Mouse (Mus musculus) gastrocnemius, postnatal 10 days (tissue): ENCODE data around the gene Itgb8. TPM values are rescaled to one million over a fixed set of nuclear protein-coding genes. Genes with fewer than 3 reads are reported as not detected.

ENCODE experiments used
- DNase-seq: peaks from one replicate; pipeline ENCODE4 v3.0.0; 2021; ENCODE audit warnings: mixed read lengths
- long read RNA-seq, 2 experiments: library from polyadenylated mRNA; stranded (forward); transcript quantifications; one replicate each; pipeline ENCODE4 v2.0.0; 2021
- total RNA-seq, 2 experiments: library from RNA; stranded (reverse); gene quantifications; 2 replicates each; pipeline ENCODE4 v1.2.3; 2021

Itgb8 gene
- total RNA-seq, result 1 to 10 TPM; 3.6 to 4.0 TPM
- long read RNA-seq, experiment 1, full-length matches to known transcripts, result 1 of 1 reads
- long read RNA-seq, experiment 1, partial matches to known transcripts, result 0 of 1 reads
- long read RNA-seq, experiment 1, other reads (novel, unspliced or antisense), result 0 of 1 reads
- long read RNA-seq, experiment 2, full-length matches to known transcripts, result 1 of 2 reads
- long read RNA-seq, experiment 2, partial matches to known transcripts, result 0 of 2 reads
- long read RNA-seq, experiment 2, other reads (novel, unspliced or antisense), result 1 of 2 reads

GRCm38 (mm10) chr12:119238696-119239415 is at the start of gene Itgb8:
Gene Itgb8 (minus strand): TSS chr12:119238802.
- DNase-seq, result peak; percentile 65

- DNase-seq, result no peak
Measured at GRCm38 (mm10) chr12:119276282-119276681, 37.7 kb upstream of the Itgb8 start.

DNA sequence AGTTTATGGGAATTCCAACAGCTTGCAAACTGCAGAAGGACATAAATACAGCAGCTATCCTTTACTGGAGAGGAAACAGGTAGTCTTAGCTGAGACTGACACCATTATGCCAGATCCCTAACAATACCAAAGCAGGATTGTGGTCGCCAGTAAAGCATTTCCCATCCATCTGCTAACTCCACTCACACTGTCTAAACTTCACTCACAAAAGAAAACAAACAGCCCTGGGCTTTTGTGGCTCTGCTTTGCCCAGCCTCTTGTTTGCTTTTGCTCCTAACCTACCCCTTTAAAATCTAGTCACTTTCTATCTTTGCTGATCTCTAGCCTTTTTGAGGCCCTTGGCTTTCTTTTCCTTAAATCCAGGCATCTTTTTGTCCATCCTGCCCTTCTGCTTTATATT is 35.0 kb upstream of the Itgb8 start:
- DNase-seq, result no peak

GRCm38 (mm10) chr12:119271964-119272363 is 33.4 kb upstream of the Itgb8 start:
- no peak for DNase-seq

GRCm38 (mm10) chr12:119270036-119270435 is 31.4 kb upstream of the Itgb8 start:
- no peak for DNase-seq

- no peak for DNase-seq
Measured at GRCm38 (mm10) chr12:119268723-119269122, 30.1 kb upstream of the Itgb8 start.

DNA sequence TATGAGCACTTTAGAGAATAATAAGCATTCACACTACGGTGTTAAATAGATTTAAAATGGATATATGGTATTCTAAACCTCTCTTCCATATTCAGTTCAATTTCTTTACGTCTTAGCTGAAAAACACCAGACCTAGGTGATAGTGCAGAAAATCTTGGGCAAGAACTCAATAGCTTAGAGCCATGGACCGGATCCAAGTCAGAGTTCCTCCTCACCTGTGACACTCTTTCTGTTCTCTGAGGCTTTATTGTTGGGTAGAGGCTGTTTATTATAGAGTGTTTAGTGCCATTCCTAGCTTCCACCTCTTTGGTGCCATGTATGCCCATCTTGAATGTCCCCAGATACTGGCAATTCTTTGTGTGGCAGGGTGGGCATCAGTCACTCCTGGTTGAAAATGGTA is 25.9 kb upstream of the Itgb8 start:
- no peak for DNase-seq

GRCm38 (mm10) chr12:119248581-119248980 is 10.0 kb upstream of the Itgb8 start:
- DNase-seq, result no peak

DNA sequence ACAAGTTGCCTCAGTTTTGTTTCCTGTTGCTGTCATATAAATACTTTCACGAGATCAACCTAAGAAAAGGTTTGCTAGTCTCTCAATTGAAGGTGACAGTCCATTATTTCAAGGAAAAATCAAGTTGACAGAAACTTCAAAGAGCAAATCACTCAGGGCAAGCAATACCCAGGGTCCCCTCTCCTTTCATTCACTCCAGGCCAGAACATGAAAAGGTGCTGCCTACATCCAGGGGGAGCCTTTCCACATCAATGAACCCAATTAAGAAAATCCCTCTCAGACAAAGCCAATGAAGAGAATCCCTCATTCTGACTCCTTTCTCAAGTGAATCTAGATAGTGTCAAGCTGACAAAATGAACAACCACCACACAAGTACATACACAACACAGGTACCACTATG is 2.5 kb upstream of the Itgb8 start:
- DNase-seq, result no peak

- DNase-seq, result peak; percentile 50
Measured at GRCm38 (mm10) chr12:119237921-119238695, 494 bp downstream of the Itgb8 start.

DNA sequence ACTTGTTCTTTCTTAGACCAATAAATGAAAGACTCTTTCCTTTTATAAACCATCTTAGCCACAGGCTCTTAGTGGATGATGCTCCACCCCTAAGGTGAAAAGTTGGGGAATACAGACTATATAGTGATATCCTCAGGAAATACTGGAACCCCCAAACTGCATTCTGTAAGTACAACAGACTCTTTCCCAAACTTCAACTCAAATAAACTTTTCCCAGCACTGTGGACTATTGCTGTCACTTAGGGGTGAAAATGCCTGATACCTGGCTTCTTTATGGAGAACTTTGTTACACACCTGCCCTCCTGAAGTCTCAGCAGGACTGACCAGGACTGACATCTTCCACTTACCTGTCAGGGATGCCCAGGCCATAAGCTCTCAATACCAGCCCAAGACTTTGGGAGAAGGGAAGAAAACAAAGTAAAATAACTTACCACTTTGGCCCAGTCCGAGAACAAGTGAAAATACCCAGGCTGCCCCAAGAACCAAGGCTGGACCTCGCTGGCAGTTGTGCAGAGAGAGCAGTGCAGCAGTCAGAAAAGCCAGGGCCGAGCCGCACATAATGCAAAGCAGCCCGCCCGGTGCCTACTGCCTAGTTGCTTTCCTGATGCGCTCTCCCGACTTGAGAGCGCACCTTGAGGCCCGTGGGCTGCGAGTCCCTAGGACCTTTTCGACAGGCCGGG is 1.2 kb downstream of the Itgb8 start:
- DNase-seq, result no peak

- DNase-seq, result no peak
Measured at GRCm38 (mm10) chr12:119231831-119232230, 6.8 kb downstream of the Itgb8 start.

GRCm38 (mm10) chr12:119230444-119230843 is 8.2 kb downstream of the Itgb8 start:
- no peak for DNase-seq

DNA sequence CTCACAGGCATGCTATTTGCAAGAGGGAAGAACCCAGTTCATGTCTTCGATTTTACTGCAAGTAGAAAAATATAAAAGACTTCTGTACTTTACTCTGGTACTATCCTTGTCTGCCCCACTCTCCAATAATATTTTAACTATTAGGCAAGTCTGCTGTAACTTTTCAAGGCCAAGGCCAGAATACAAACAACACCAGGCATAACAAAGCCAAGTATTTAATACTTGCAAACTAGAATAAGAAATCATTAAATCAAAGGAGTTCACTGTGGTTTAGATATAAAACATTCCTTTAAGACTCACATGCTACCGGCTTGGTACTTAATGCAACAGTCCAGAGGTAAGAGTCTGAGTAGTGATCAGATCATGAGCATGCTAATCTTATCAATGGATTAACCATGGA is 9.0 kb downstream of the Itgb8 start:
- DNase-seq, result no peak

DNA sequence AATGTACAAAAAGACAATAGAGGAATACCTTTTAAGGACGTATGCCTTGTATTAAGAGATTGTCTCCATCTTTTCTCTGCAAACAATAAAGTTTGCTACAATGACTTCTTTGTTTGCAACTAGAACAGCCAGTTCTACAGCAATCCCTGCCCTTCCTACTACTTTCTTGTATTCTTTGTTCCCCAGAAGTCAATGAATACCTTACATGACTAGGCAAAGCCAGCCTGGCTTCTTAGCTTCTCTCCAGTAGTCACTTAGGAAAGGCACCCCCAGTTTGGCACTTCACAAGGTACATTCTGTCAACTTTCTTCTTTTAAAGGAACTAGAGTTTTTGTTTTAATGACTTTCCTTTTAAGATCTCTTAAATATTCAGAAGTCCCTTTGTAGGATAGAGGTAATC is 10.7 kb downstream of the Itgb8 start:
- no peak for DNase-seq

DNA sequence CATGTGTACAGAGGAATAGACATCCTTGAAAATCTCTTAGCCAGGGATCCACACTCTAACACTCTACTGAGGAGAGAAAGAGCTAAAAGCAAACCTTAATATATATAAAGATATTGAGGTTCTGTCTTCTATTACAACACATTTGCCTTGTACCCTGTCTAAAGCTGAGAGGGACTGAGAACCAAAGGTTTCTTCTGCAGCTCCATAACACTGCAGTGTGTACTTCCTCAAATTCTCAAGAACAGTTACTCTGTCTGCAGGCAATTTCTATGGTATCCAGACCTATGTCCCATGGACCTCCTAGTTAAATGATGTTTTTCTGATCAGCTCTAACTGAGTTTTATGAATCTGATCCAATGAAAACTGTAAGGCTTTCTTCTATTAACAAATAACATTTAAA is 13.9 kb downstream of the Itgb8 start:
- DNase-seq, result no peak

DNA sequence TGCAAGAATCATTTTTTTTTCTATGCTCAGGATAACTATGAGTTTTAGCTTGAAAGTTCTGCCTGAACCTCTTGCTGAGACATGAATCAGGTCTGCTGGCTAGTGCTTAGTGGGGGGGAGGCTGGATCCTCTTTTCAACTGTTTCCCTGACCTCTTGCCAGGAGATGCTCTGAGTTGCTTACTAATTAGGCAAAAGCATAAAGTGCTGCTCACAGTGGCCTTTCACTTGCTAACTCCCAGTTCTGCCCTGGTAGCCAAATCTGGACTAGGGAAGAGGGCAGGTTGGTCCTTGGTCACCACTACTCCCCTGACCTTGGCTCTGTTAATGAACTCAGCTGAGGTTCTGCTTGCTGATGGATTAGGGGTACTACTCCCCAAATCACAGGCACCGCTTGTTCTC is 19.2 kb downstream of the Itgb8 start:
- no peak for DNase-seq

DNA sequence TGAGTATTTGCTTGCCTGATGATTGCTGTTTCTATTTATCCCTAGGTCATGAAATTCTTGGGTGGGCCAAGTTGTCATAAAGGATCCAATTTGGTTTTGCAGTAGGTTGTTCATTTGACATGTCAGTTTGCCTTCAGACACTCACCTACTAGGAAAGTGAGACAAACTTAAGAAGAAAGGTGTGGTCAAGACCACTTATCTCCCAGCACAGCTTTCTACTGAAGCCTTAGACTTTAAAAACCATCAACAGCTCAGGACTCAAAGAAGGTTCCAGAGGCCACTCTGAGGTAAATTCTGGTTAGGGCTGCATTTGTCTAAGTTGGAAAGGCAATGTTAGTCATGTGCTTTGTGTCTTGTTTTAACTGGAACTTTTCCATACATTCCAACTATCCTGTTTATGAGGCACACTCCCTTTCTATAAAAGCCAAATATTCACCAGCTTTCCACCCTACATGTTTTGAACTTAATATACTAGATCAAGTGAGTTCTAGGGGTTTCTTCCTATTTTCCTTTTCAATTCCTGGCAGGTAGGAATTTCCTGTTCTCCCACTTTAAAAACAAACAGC is 20.8 kb downstream of the Itgb8 start:
- no peak for DNase-seq

DNA sequence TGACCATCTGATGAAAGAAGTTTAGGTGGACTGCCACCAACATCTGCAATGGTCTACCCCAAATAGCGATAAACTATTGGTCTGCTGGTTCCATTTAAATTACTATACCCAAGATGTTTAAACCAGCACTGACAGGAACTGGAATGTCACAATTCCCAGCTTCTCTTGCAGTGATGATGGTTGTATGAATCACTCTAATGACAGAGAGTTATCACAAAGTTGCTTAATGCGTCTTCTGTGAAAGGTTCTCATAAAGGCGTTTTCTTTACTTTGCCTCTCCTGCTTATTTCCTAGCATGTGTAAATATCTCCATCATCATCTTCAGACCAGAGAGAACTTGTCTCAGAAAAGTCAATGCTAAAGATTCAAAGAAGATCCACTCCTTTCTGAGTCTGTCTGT is 23.4 kb downstream of the Itgb8 start:
- DNase-seq, result no peak

GRCm38 (mm10) chr12:119211533-119211932 is 27.1 kb downstream of the Itgb8 start:
- no peak for DNase-seq

GRCm38 (mm10) chr12:119210590-119210989 is 28.0 kb downstream of the Itgb8 start:
- no peak for DNase-seq

DNA sequence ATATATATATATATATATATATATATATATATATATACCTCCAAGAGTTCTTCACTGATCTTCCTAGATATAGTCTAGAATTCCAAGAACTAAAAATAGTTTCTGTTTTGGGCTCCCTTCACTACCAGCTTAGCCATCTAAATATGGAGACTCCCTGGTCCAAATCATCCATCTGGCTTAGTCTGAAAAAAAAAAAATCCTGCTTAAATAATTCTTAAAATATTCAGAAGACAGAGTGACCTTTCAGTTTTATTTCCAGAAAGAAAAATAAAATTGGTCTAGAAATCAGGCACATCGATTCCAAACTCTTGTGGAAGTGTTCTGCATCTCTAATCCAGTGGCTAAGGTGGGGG is 28.6 kb downstream of the Itgb8 start:
- DNase-seq, result no peak
